12 mouse cellular contexts compared by ENCODE assay signal in the genomic region with DNA sequence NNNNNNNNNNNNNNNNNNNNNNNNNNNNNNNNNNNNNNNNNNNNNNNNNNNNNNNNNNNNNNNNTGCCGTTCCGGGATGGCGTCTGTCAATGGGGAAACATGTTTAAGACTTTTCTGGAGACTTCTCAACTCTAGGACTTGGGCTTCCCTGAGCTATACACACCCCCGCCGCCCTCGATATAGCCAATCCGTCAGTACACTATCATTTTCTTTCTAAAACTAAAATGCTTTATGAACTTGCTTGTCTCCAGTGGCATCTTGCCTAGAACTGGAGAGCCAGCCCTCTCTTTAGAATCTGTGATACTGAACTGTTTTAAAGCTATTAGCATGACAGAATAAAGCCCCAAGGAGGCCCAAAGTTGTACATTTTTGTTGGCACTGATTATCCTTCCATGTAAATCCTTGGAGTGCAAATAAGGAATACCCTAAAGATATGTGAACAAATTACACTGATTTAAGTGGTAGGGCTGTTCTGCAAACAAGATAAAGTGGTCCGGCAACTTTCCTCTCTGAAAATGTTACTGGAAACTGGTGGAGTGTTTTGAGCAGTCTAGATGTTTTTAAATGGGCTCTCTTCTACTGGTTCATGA. TPM values are rescaled to one million over a fixed set of nuclear protein-coding genes. Genes with fewer than 3 reads are reported as not detected.
DNase-seq lines count a peak whose midpoint lies in the region; ATAC-seq and TF ChIP-seq lines count a peak whose summit lies in the region.
"Had no signal": no experiment of that assay in that cellular context is flagged by ENCODE, and none has a peak within 500 bp of the region (broad histone marks: within the 10 kb centered on the region; RNA-seq: fewer than 3 reads in every experiment).

No protein-coding gene starts in this region.

- no peaks in the 10 kb centered on the region for H3K4me1 ChIP-seq in kidney, adult 2 months (ENCODE audit: control insufficient read depth, insufficient read depth, low read length)
- peaks cover 41% of the 10 kb centered on the region for H3K4me1 ChIP-seq in kidney, embryonic 15.5 days
- peaks cover 78% of the 10 kb centered on the region for H3K4me1 ChIP-seq in forebrain, embryonic 10.5 days
- no peaks in the 10 kb centered on the region for H3K4me1 ChIP-seq in hindbrain, postnatal 0 days (ENCODE audit: insufficient read depth, low read length)
- H3K4me1 ChIP-seq in neural tube, embryonic 15.5 days: peaks cover 48% of the 10 kb centered on the region

- peaks cover 34% of the 10 kb centered on the region for H3K27me3 ChIP-seq in kidney, adult 2 months (replicated peaks; ENCODE audit: control insufficient read depth, insufficient read depth, low read length)
- H3K27me3 ChIP-seq in kidney, embryonic 15.5 days: peaks cover 96% of the 10 kb centered on the region
- peaks cover 94% of the 10 kb centered on the region for H3K27me3 ChIP-seq in forebrain, embryonic 10.5 days (ENCODE audit: poor library complexity, severe bottlenecking)
- peaks cover 46% of the 10 kb centered on the region for H3K27me3 ChIP-seq in hindbrain, postnatal 0 days (ENCODE audit: insufficient read depth, low read length)
- peaks cover 70% of the 10 kb centered on the region for H3K27me3 ChIP-seq in neural tube, embryonic 15.5 days (replicated peaks)

- H3K9ac ChIP-seq in kidney, embryonic 15.5 days: no peak overlapping the region
- H3K9ac ChIP-seq in hindbrain, postnatal 0 days (replicated peaks; ENCODE audit: low read length): no peak overlapping the region
- no peak overlapping the region for H3K9ac ChIP-seq in neural tube, embryonic 15.5 days (replicated peaks)
- H3K9ac ChIP-seq: heart, embryonic 15.5 days; limb, embryonic 13.5 days had no signal

- H3K27ac ChIP-seq in kidney, adult 2 months (ENCODE audit: insufficient read depth, low read depth, low read length): no peak overlapping the region
- no peak overlapping the region for H3K27ac ChIP-seq in kidney, embryonic 15.5 days
- peak overlapping the region; percentile 97 for H3K27ac ChIP-seq in forebrain, embryonic 10.5 days
- H3K27ac ChIP-seq in hindbrain, postnatal 0 days: peak overlapping the region; percentile 73; the same call in 1 of the 2 replicates
- H3K27ac ChIP-seq in neural tube, embryonic 15.5 days (replicated peaks): no peak overlapping the region; the same call in 1 of the 2 replicates
- H3K27ac ChIP-seq: gastrocnemius, adult 2 months; heart, embryonic 15.5 days; limb, embryonic 13.5 days had no signal

- no peak for TF ChIP-seq POLR2A in kidney, adult 2 months (IDR thresholded peaks at IDR 0.05; ENCODE audit: low read depth, low read length)

- no peak for TF ChIP-seq CTCF in kidney, adult 2 months (conservative IDR thresholded peaks at IDR 0.05; ENCODE audit: insufficient read depth, insufficient read length, low read depth, low read length)
- no peak for TF ChIP-seq CTCF in hindbrain, postnatal 0 days (IDR thresholded peaks at IDR 0.05; ENCODE audit: low read depth)

- 7% methylated on average over 8 of the region's 8 CpGs for WGBS in kidney, adult 2 months
- WGBS in kidney, embryonic 15.5 days: 2% methylated on average over 8 of the region's 8 CpGs
- WGBS in forebrain, embryonic 10.5 days: 2% methylated on average over 8 of the region's 8 CpGs
- WGBS in hindbrain, postnatal 0 days: 4% methylated on average over 8 of the region's 8 CpGs
- 4% methylated on average over 8 of the region's 8 CpGs for WGBS in neural tube, embryonic 15.5 days

- DNase-seq in kidney, adult 2 months: peak; percentile 21
- DNase-seq in forebrain, embryonic 10.5 days (ENCODE audit: extremely low spot score, low spot score): peak; percentile 47
- peak; percentile 27 for DNase-seq in hindbrain, postnatal 0 days (ENCODE audit: low spot score)
- no peak for DNase-seq in kidney, postnatal 14 days
- DNase-seq in right cerebral cortex, adult 2 months (ENCODE audit: low spot score in 2 of 2): no peak
- DNase-seq in layer of hippocampus, postnatal 36 days: no peak
- DNase-seq: gastrocnemius, adult 2 months had no signal

- ATAC-seq in kidney, embryonic 15.5 days (replicated peaks; ENCODE audit: low FRiP score): no peak
- no peak for ATAC-seq in hindbrain, postnatal 0 days
- ATAC-seq in neural tube, embryonic 15.5 days (ENCODE audit: low FRiP score): no peak

- H3K9me3 ChIP-seq in kidney, embryonic 15.5 days (replicated peaks): no peaks in the 10 kb centered on the region
- H3K9me3 ChIP-seq in forebrain, embryonic 10.5 days: no peaks in the 10 kb centered on the region
- H3K9me3 ChIP-seq in hindbrain, postnatal 0 days (ENCODE audit: low read length): no peaks in the 10 kb centered on the region
- H3K9me3 ChIP-seq in neural tube, embryonic 15.5 days (replicated peaks): no peaks in the 10 kb centered on the region
- H3K9me3 ChIP-seq: heart, embryonic 15.5 days; limb, embryonic 13.5 days had no signal

- H3K4me3 ChIP-seq in kidney, adult 2 months (ENCODE audit: insufficient read depth, low read depth, low read length): no peak overlapping the region
- no peak overlapping the region for H3K4me3 ChIP-seq in kidney, embryonic 15.5 days (replicated peaks)
- H3K4me3 ChIP-seq in forebrain, embryonic 10.5 days: peak overlapping the region; percentile 87
- H3K4me3 ChIP-seq in hindbrain, postnatal 0 days (ENCODE audit: low read length): peak overlapping the region; percentile 18
- no peak overlapping the region for H3K4me3 ChIP-seq in neural tube, embryonic 15.5 days (replicated peaks)
- H3K4me3 ChIP-seq: gastrocnemius, adult 2 months; limb, embryonic 13.5 days had no signal

- H3K4me2 ChIP-seq in kidney, embryonic 15.5 days: no peak overlapping the region
- H3K4me2 ChIP-seq in hindbrain, postnatal 0 days (ENCODE audit: low read depth, low read length): peak overlapping the region; percentile 49
- peak overlapping the region; percentile 45 for H3K4me2 ChIP-seq in neural tube, embryonic 15.5 days
- H3K4me2 ChIP-seq: heart, embryonic 15.5 days; limb, embryonic 13.5 days had no signal

- no peaks in the 10 kb centered on the region for H3K36me3 ChIP-seq in kidney, adult 2 months (ENCODE audit: control insufficient read depth, insufficient read depth, low read length)
- no peaks in the 10 kb centered on the region for H3K36me3 ChIP-seq in kidney, embryonic 15.5 days
- peaks cover 21% of the 10 kb centered on the region for H3K36me3 ChIP-seq in forebrain, embryonic 10.5 days (replicated peaks)
- no peaks in the 10 kb centered on the region for H3K36me3 ChIP-seq in hindbrain, postnatal 0 days (ENCODE audit: insufficient read depth, low read length)
- no peaks in the 10 kb centered on the region for H3K36me3 ChIP-seq in neural tube, embryonic 15.5 days
- H3K36me3 ChIP-seq: heart, embryonic 15.5 days; limb, embryonic 13.5 days had no signal

RNA-seq across cellular contexts. Expression of a gene that starts 4.4 kb away (rescaled TPM):
- polyA plus RNA-seq in kidney, adult 2 months (2012; rRNA removed): not detected in 2 replicates
- 0.08 TPM in 1 of 2 replicates, not detected in the other for polyA plus RNA-seq in kidney, embryonic 15.5 days (2015; fragmentation: Nextera tagmentation; extraction: Ambion mirVana)
- polyA plus RNA-seq in forebrain, embryonic 10.5 days (2016; fragmentation: Nextera tagmentation; extraction: Ambion mirVana): 7.9 and 8.7 TPM in 2 replicates
- total RNA-seq in hindbrain, postnatal 0 days (2014; rRNA removed): 15.9 and 20.1 TPM in 2 replicates
- polyA plus RNA-seq in hindbrain, postnatal 0 days (2015; fragmentation: Nextera tagmentation; extraction: Ambion mirVana): 4.1 TPM in 2 replicates
- 2.8 and 3.7 TPM in 2 replicates for polyA plus RNA-seq in neural tube, embryonic 15.5 days (2015; fragmentation: Nextera tagmentation; extraction: Ambion mirVana)
- 10 to 100 TPM; 11.4 to 12.9 TPM for total RNA-seq in layer of hippocampus, postnatal 36 days (2021)
- total RNA-seq: gastrocnemius, adult 2 months had no signal
- polyA plus RNA-seq: heart, embryonic 15.5 days had no signal

RNA-seq across cellular contexts. Expression of a gene that starts 34.3 kb away (rescaled TPM):
- polyA plus RNA-seq in kidney, adult 2 months (2012; rRNA removed): not detected in 2 replicates
- polyA plus RNA-seq in kidney, embryonic 15.5 days (2015; fragmentation: Nextera tagmentation; extraction: Ambion mirVana): not detected in 2 replicates
- not detected in 2 replicates for polyA plus RNA-seq in forebrain, embryonic 10.5 days (2016; fragmentation: Nextera tagmentation; extraction: Ambion mirVana)
- not detected in 2 replicates for total RNA-seq in hindbrain, postnatal 0 days (2014; rRNA removed)
- not detected in 2 replicates for polyA plus RNA-seq in hindbrain, postnatal 0 days (2015; fragmentation: Nextera tagmentation; extraction: Ambion mirVana)
- not detected in 2 replicates for polyA plus RNA-seq in neural tube, embryonic 15.5 days (2015; fragmentation: Nextera tagmentation; extraction: Ambion mirVana)
- total RNA-seq in layer of hippocampus, postnatal 36 days (2021): not detected
- total RNA-seq: gastrocnemius, adult 2 months had no signal
- polyA plus RNA-seq: heart, embryonic 15.5 days; large intestine, adult 2 months; limb, embryonic 13.5 days had no signal

Comparison
In these comparisons a context has a peak if more than half of its experiments do, and no peak if none do; other contexts are left out.
1. DNase-seq: peak in kidney, adult 2 months (single experiment), forebrain, embryonic 10.5 days (single experiment) and hindbrain, postnatal 0 days (single experiment); none in kidney, postnatal 14 days (single experiment), right cerebral cortex, adult 2 months (0 of 2) and layer of hippocampus, postnatal 36 days (0 of 2).
2. H3K27ac ChIP-seq: peak in forebrain, embryonic 10.5 days (single experiment) and hindbrain, postnatal 0 days (single experiment); none in kidney, adult 2 months (single experiment), kidney, embryonic 15.5 days (single experiment) and neural tube, embryonic 15.5 days (single experiment).
3. H3K4me3 ChIP-seq: peak in forebrain, embryonic 10.5 days (single experiment) and hindbrain, postnatal 0 days (single experiment); none in kidney, adult 2 months (single experiment), kidney, embryonic 15.5 days (single experiment) and neural tube, embryonic 15.5 days (single experiment).